Mouse (Mus musculus) hindbrain, embryonic 13.5 days (tissue): ENCODE results near the gene Notch2. TPM values are rescaled to one million over a fixed set of nuclear protein-coding genes. Genes with fewer than 3 reads are reported as not detected.
A peak's percentile ranks its signal among the peaks of the same experiment; 100 is the strongest.

Experiments used
- ATAC-seq: fragments of 200-750 bp; cut with Nextera tagmentation; 2 replicates; pipeline ENCODE4 v1.8.0; 2017; ENCODE audit warnings: moderate TSS enrichment; ENCODE audit not compliant: low FRiP score
- H3K27ac ChIP-seq: fragments of 300-500 bp; sonication (generic); 2 replicates; pipeline ENCODE4 v1.5.1; 2015; ENCODE audit warnings: inconsistent platforms, mild to moderate bottlenecking, moderate library complexity
- H3K27me3 ChIP-seq: fragments of 300-500 bp; sonication (generic); 2 replicates; pipeline ENCODE4 v1.6.1; 2015; ENCODE audit warnings: mild to moderate bottlenecking, inconsistent platforms
- H3K36me3 ChIP-seq: fragments of 300-500 bp; sonication (generic); 2 replicates; pipeline ENCODE4 v1.6.1; 2015; ENCODE audit warnings: mild to moderate bottlenecking, inconsistent platforms
- H3K4me1 ChIP-seq: fragments of 300-500 bp; sonication (generic); replicated peaks from 2 replicates; pipeline ENCODE4 v1.6.1; 2015; ENCODE audit warnings: inconsistent platforms
- H3K4me2 ChIP-seq: fragments of 300-500 bp; sonication (generic); 2 replicates; pipeline ENCODE4 v1.6.1; 2015; ENCODE audit warnings: inconsistent platforms, mild to moderate bottlenecking, moderate library complexity
- H3K4me3 ChIP-seq: fragments of 300-500 bp; sonication (generic); 2 replicates; pipeline ENCODE4 v1.5.1; 2015; ENCODE audit warnings: mild to moderate bottlenecking, inconsistent platforms
- H3K9ac ChIP-seq: fragments of 300-500 bp; sonication (generic); 2 replicates; pipeline ENCODE4 v1.6.1; 2015; ENCODE audit warnings: mild to moderate bottlenecking, inconsistent platforms
- H3K9me3 ChIP-seq: fragments of 300-500 bp; sonication (generic); 2 replicates; pipeline ENCODE4 v1.6.1; 2016; ENCODE audit warnings: inconsistent platforms
- WGBS: fragments of 180-500 bp; shearing (Covaris S2); methylation state at CpG from one replicate; pipeline ENCODE4 v1.1.7; 2015; 5-methylcytosine and 5-hydroxymethylcytosine counted together
- polyA plus RNA-seq: library from polyadenylated mRNA; unstranded; fragments of >200 nt; fragmentation: Nextera tagmentation; extraction: Ambion mirVana; gene quantifications from 2 replicates; pipeline ENCODE4 v1.2.1, GENCODE M21; 2015

Notch2 gene
- polyA plus RNA-seq, 1 experiment from 2014 or later: 12.0 TPM

GRCm38 (mm10) chr3:98086860-98087259 is 73.5 kb downstream of the Notch2 start:
- H3K4me3 ChIP-seq: no peak overlapping the region
- no peak overlapping the region for H3K4me2 ChIP-seq
- H3K4me1 ChIP-seq: peaks cover 30% of the 10 kb centered on the region
- H3K9me3 ChIP-seq: no peaks in the 10 kb centered on the region
- no peak overlapping the region for H3K9ac ChIP-seq
- no peaks in the 10 kb centered on the region for H3K27me3 ChIP-seq
- no peaks in the 10 kb centered on the region for H3K36me3 ChIP-seq
- WGBS: 87% methylated on average over 5 of the region's 5 CpGs
- no peak overlapping the region for H3K27ac ChIP-seq
- ATAC-seq: no peak

GRCm38 (mm10) chr3:98087551-98087950 is 74.2 kb downstream of the Notch2 start:
- Histone ChIP-seq H3K27me3 (no peaks in the 10 kb centered on the region), H3K4me3 (no peak overlapping the region), H3K27ac (no peak overlapping the region), H3K36me3 (no peaks in the 10 kb centered on the region), H3K4me2 (no peak overlapping the region), H3K9me3 (no peaks in the 10 kb centered on the region), H3K9ac (no peak overlapping the region), H3K4me1 (peaks cover 30% of the 10 kb centered on the region)
- WGBS: 90% methylated on average over 3 of the region's 3 CpGs
- ATAC-seq: no peak

DNA sequence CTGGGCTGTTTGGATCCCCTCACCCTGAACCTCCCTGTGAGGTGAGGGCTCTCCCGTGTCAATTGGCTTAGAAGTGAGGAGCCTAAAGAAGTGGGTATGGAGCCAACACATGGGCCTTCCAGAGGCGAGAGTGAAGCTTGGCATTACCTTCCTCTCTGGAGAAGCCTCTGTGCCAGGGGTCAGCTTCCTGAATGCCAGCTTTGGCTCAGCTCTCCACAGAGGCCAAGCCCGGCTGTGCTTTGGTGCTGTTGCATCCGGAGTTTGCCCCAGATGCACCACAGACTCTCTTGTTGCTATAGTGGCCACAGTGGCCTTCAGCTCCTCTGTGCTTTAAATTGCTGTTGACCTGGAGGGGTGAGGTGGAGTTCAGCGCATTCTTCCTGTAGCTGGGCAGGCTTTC is 76.4 kb downstream of the Notch2 start:
- H3K27me3 ChIP-seq: no peaks in the 10 kb centered on the region
- WGBS: 70% methylated on average over 5 of the region's 5 CpGs
- peak; percentile 40; the same call in 1 of the 2 replicates for ATAC-seq
- H3K4me2 ChIP-seq: no peak overlapping the region
- no peaks in the 10 kb centered on the region for H3K36me3 ChIP-seq
- H3K27ac ChIP-seq: no peak overlapping the region
- H3K9me3 ChIP-seq: no peaks in the 10 kb centered on the region
- no peak overlapping the region for H3K9ac ChIP-seq
- no peak overlapping the region for H3K4me3 ChIP-seq
- H3K4me1 ChIP-seq: peaks cover 29% of the 10 kb centered on the region

- H3K4me1 ChIP-seq: peaks cover 25% of the 10 kb centered on the region
- ATAC-seq: no peak
- no peaks in the 10 kb centered on the region for H3K27me3 ChIP-seq
- no peak overlapping the region for H3K4me2 ChIP-seq
- H3K9me3 ChIP-seq: no peaks in the 10 kb centered on the region
- H3K4me3 ChIP-seq: no peak overlapping the region
- H3K27ac ChIP-seq: no peak overlapping the region
- H3K36me3 ChIP-seq: no peaks in the 10 kb centered on the region
- WGBS: 76% methylated on average over 8 of the region's 8 CpGs
- H3K9ac ChIP-seq: no peak overlapping the region
These were observed 76.8 kb downstream of the Notch2 start for GRCm38 (mm10) chr3:98090129-98090528.

GRCm38 (mm10) chr3:98092680-98093370 is 79.5 kb downstream of the Notch2 start:
- WGBS: 89% methylated on average over 10 of the region's 10 CpGs

GRCm38 (mm10) chr3:98093954-98094353 is 80.6 kb downstream of the Notch2 start:
- Histone ChIP-seq H3K27me3 (no peaks in the 10 kb centered on the region), H3K36me3 (0 out of 2 replicates have a peak, but pooled peaks cover 10% of the 10 kb centered on the region), H3K9ac (no peak overlapping the region), H3K4me1 (peaks cover 17% of the 10 kb centered on the region), H3K27ac (no peak overlapping the region), H3K4me2 (no peak overlapping the region), H3K9me3 (no peaks in the 10 kb centered on the region), H3K4me3 (no peak overlapping the region)
- ATAC-seq: no peak
- 29% methylated on average over 5 of the region's 5 CpGs for WGBS

More at GRCm38 (mm10) chr3:98092680-98093370, 79.5 kb downstream of the Notch2 start:
- no peaks in the 10 kb centered on the region for H3K36me3 ChIP-seq
- H3K9ac ChIP-seq: no peak overlapping the region
- no peak overlapping the region for H3K4me3 ChIP-seq
- H3K9me3 ChIP-seq: no peaks in the 10 kb centered on the region
- no peak overlapping the region for H3K27ac ChIP-seq
- no peaks in the 10 kb centered on the region for H3K27me3 ChIP-seq
- H3K4me2 ChIP-seq: no peak overlapping the region
- ATAC-seq: no peak
- H3K4me1 ChIP-seq: peaks cover 17% of the 10 kb centered on the region

DNA sequence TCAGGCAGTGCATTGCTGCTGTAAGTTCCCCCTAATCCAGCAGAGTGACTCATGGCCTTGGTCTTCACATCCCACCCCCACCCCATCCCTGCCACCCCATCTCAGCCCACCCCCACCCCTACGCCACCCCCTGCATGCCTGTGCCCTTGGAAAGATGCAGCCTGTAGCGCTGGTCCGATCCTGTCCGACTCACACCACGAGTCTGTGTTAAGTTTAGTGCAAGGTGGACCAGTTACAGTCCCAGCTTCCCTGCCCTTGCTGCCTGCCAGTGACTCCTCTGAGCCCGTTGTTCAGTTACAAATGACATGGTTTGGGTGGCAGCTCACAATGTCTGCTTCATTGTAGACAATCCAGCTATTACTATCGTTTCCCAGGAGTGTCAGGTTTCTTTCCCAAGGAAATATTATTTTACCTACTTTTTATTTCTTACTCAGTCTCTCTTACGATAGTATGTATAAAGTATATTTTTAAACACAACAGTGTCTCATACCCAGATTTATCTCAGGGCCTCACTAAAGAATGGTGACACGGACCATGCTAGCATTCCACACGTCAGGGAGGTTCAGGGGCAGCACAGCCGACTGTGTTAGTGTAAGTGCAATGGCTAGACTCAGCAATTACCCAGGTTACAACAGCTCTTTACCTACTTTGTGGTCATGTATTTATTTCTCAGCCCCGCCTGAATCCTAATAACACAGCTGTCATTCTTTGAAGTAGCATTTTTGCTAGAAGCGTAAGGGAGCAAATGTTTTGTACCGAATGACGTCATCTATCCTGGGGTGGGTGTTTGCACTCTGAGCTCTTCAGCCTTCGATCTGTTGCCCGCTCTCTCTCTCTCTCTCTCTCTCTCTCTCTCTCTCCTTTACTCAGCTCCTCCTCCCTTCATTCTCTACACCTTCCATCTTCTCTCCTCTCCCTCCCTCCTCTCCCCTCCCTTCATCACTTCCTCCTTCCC is 81.6 kb downstream of the Notch2 start:
- Histone ChIP-seq H3K9ac (no peak overlapping the region), H3K36me3 (peaks cover 17% of the 10 kb centered on the region; the same call in 1 of the 2 replicates), H3K4me1 (peaks cover 13% of the 10 kb centered on the region), H3K4me3 (no peak overlapping the region), H3K9me3 (no peaks in the 10 kb centered on the region), H3K4me2 (no peak overlapping the region), H3K27ac (no peak overlapping the region), H3K27me3 (no peaks in the 10 kb centered on the region)
- ATAC-seq: no peak
- 81% methylated on average over 17 of the region's 17 CpGs for WGBS

DNA sequence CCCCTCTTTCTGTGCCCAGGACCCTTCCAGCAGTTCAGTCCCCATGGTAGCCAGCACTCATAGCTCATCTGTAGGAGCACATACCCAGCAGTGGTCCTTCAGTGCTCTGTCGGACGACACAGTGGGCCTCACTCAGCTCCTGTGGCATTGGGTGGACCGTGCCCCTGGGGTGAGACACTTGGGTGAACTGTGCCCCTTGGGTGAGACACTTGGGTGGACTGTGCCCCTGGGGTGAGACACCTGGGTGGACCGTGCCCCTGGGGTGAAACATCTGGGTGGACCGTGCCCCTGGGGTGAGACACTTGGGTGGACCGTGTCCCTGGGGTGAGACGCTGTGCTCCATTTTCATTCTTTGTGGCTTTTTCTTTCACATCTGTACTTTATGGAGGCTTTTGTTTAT is 83.7 kb downstream of the Notch2 start:
- Histone ChIP-seq H3K4me3 (no peak overlapping the region), H3K9me3 (no peaks in the 10 kb centered on the region), H3K4me2 (no peak overlapping the region), H3K9ac (no peak overlapping the region), H3K4me1 (peaks cover 9% of the 10 kb centered on the region), H3K36me3 (peaks cover 30% of the 10 kb centered on the region), H3K27ac (no peak overlapping the region), H3K27me3 (no peaks in the 10 kb centered on the region)
- no peak for ATAC-seq
- 94% methylated on average over 7 of the region's 7 CpGs for WGBS

GRCm38 (mm10) chr3:98098676-98099075 is 85.3 kb downstream of the Notch2 start:
- H3K9me3 ChIP-seq: no peaks in the 10 kb centered on the region
- peaks cover 8% of the 10 kb centered on the region for H3K4me1 ChIP-seq
- H3K36me3 ChIP-seq: peaks cover 44% of the 10 kb centered on the region
- no peak overlapping the region for H3K27ac ChIP-seq
- H3K9ac ChIP-seq: no peak overlapping the region
- no peak for ATAC-seq
- no peak overlapping the region for H3K4me2 ChIP-seq
- H3K4me3 ChIP-seq: no peak overlapping the region
- 91% methylated on average over 5 of the region's 5 CpGs for WGBS
- H3K27me3 ChIP-seq: no peaks in the 10 kb centered on the region; the same call in 1 of the 2 replicates

DNA sequence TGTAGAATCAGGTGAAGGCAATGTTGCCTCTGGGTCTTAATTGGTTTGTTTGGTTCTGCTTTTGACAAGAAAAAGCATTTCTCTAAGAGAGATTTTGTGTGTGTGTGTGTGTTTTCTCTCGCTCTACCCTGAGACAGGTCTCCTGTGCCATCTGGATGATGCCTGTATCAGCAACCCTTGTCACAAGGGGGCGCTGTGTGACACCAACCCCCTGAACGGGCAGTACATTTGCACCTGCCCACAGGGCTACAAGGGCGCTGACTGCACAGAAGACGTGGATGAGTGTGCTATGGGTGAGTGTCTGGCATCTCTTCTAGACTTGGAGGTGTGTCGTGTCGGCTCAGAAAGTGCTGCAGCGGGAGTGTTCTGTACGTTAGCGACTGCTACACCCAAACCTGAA is 86.0 kb downstream of the Notch2 start:
- Histone ChIP-seq H3K36me3 (peaks cover 44% of the 10 kb centered on the region), H3K9ac (no peak overlapping the region), H3K4me1 (peaks cover 7% of the 10 kb centered on the region; the same call in 1 of the 2 replicates), H3K27me3 (no peaks in the 10 kb centered on the region; the same call in 1 of the 2 replicates), H3K4me2 (no peak overlapping the region), H3K9me3 (no peaks in the 10 kb centered on the region), H3K27ac (no peak overlapping the region), H3K4me3 (no peak overlapping the region)
- ATAC-seq: no peak
- 84% methylated on average over 10 of the region's 10 CpGs for WGBS

- no peak overlapping the region for H3K4me2 ChIP-seq
- H3K36me3 ChIP-seq: peaks cover 44% of the 10 kb centered on the region
- H3K9ac ChIP-seq: no peak overlapping the region
- no peak for ATAC-seq
- no peak overlapping the region for H3K27ac ChIP-seq
- 79% methylated on average over 10 of the region's 10 CpGs for WGBS
- peaks cover 27% of the 10 kb centered on the region for H3K4me1 ChIP-seq
- no peaks in the 10 kb centered on the region for H3K9me3 ChIP-seq
- no peak overlapping the region for H3K4me3 ChIP-seq
- H3K27me3 ChIP-seq: no peaks in the 10 kb centered on the region; the same call in 1 of the 2 replicates
These were observed 88.2 kb downstream of the Notch2 start for GRCm38 (mm10) chr3:98101541-98101940.

GRCm38 (mm10) chr3:98104851-98105471 is 91.6 kb downstream of the Notch2 start:
- H3K9ac ChIP-seq: no peak overlapping the region
- no peaks in the 10 kb centered on the region; the same call in 1 of the 2 replicates for H3K27me3 ChIP-seq
- H3K4me2 ChIP-seq: no peak overlapping the region
- WGBS: 16% methylated on average over 9 of the region's 9 CpGs
- no peak overlapping the region for H3K4me3 ChIP-seq
- peak overlapping the region; percentile 71 for H3K27ac ChIP-seq
- ATAC-seq: peak; percentile 61
- peaks cover 27% of the 10 kb centered on the region for H3K36me3 ChIP-seq
- no peaks in the 10 kb centered on the region for H3K9me3 ChIP-seq
- peaks cover 36% of the 10 kb centered on the region for H3K4me1 ChIP-seq
